Mouse (Mus musculus): Measurements from ENCODE around the gene Srsf11.

Srsf11 gene

GRCm38 (mm10) chr3:158036329-158036988 is at the start of gene Srsf11, which contains the start of gene Lrrc40:
Srsf11 (minus strand) TSS chr3:158036639.
Lrrc40 (plus strand) TSS chr3:158036662.
- DNase-seq (ENCODE audit: low spot score), result peak; percentile 95

GRCm38 (mm10) chr3:158077828-158078227 is 41.4 kb upstream of the Srsf11 start:
- no peak for DNase-seq (ENCODE audit: low spot score)

GRCm38 (mm10) chr3:158077380-158077772 is 40.9 kb upstream of the Srsf11 start:
- DNase-seq (ENCODE audit: low spot score), result no peak

GRCm38 (mm10) chr3:158076685-158077379 is 40.4 kb upstream of the Srsf11 start:
- DNase-seq (ENCODE audit: low spot score), result no peak

- DNase-seq (ENCODE audit: low spot score), result no peak
Observed at GRCm38 (mm10) chr3:158075004-158075403, 38.6 kb upstream of the Srsf11 start.

GRCm38 (mm10) chr3:158068613-158069263 is 32.3 kb upstream of the Srsf11 start:
- no peak for DNase-seq (ENCODE audit: low spot score)

- no peak for DNase-seq (ENCODE audit: low spot score)
Observed at GRCm38 (mm10) chr3:158067916-158068315, 31.5 kb upstream of the Srsf11 start.

GRCm38 (mm10) chr3:158065256-158065655 is 28.8 kb upstream of the Srsf11 start:
- no peak for DNase-seq (ENCODE audit: low spot score)

- no peak for DNase-seq (ENCODE audit: low spot score)
Observed at GRCm38 (mm10) chr3:158061811-158062523, 25.5 kb upstream of the Srsf11 start.

- DNase-seq (ENCODE audit: low spot score), result no peak
Observed at GRCm38 (mm10) chr3:158060621-158061291, 24.3 kb upstream of the Srsf11 start.

- DNase-seq (ENCODE audit: low spot score), result no peak
Observed at GRCm38 (mm10) chr3:158049508-158049907, 13.1 kb upstream of the Srsf11 start.

GRCm38 (mm10) chr3:158040755-158041154 is 4.3 kb upstream of the Srsf11 start:
- DNase-seq (ENCODE audit: low spot score), result no peak

- DNase-seq (ENCODE audit: low spot score), result no peak
Observed at GRCm38 (mm10) chr3:158038106-158038505, 1.7 kb upstream of the Srsf11 start.

- DNase-seq (ENCODE audit: low spot score), result no peak
Observed at GRCm38 (mm10) chr3:158035866-158036265, 573 bp downstream of the Srsf11 start.

- no peak for DNase-seq (ENCODE audit: low spot score)
Observed at GRCm38 (mm10) chr3:158032106-158032505, 4.3 kb downstream of the Srsf11 start.

- DNase-seq (ENCODE audit: low spot score), result peak; percentile 91
Observed at GRCm38 (mm10) chr3:158031371-158031925, 5.0 kb downstream of the Srsf11 start.

GRCm38 (mm10) chr3:158009762-158010320 is 26.6 kb downstream of the Srsf11 start:
- peak; percentile 11 for DNase-seq (ENCODE audit: low spot score)

- no peak for DNase-seq (ENCODE audit: low spot score)
Observed at GRCm38 (mm10) chr3:158008647-158009046, 27.8 kb downstream of the Srsf11 start.

- DNase-seq (ENCODE audit: low spot score), result no peak
Observed at GRCm38 (mm10) chr3:157998742-157999369, 37.6 kb downstream of the Srsf11 start.

- no peak for DNase-seq (ENCODE audit: low spot score)
Observed at GRCm38 (mm10) chr3:157995726-157996125, 40.7 kb downstream of the Srsf11 start.

GRCm38 (mm10) chr3:157993322-157993721 is 43.1 kb downstream of the Srsf11 start:
- DNase-seq (ENCODE audit: low spot score), result no peak

All from layer of hippocampus, adult 11-12 months (tissue).